Comparison of ENCODE assay signal across 10 mouse cellular contexts in the genomic region with DNA sequence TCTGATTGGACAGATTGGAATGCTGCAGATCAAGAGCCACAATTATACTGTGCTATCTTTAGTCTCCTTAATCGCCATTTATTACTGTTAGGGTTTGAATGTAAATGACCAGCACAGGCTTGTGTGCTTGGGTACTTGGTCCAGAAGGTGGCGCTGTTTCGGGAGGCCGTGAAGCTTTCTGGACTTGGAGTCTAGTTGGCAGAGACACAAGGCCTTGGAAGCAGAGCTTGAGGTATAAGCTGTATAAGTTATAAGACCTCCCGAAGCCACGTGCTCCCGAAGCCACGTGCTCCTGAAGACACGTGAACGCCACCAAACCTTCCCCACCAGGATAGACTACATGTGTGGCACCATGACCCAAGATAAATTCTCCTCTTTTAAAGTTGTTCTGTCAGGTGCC. TPM values are rescaled to one million over a fixed set of nuclear protein-coding genes. Genes with fewer than 3 reads are reported as not detected.
A peak's percentile ranks its signal among the peaks of the same experiment; 100 is the strongest.
DNase-seq lines count a peak whose midpoint lies in the region; ATAC-seq and TF ChIP-seq lines count a peak whose summit lies in the region.
"Had no signal": no experiment of that assay in that cellular context is flagged by ENCODE, and none has a peak within 500 bp of the region (broad histone marks: within the 10 kb centered on the region; RNA-seq: fewer than 3 reads in every experiment).

No protein-coding gene starts in this region.

- no peaks in the 10 kb centered on the region for H3K4me1 ChIP-seq in heart, embryonic 11.5 days (ENCODE audit: control insufficient read depth, insufficient read depth, low read length)
- no peaks in the 10 kb centered on the region for H3K4me1 ChIP-seq in lung, embryonic 14.5 days (ENCODE audit: insufficient read depth)
- H3K4me1 ChIP-seq: hindbrain, embryonic 15.5 days had no signal

- no peak overlapping the region for H3K4me3 ChIP-seq in heart, embryonic 11.5 days (ENCODE audit: low read depth, low read length)
- H3K4me3 ChIP-seq in lung, embryonic 14.5 days (ENCODE audit: low read depth, low read length), result no peak overlapping the region
- H3K4me3 ChIP-seq: hindbrain, embryonic 15.5 days; myocyte had no signal

- H3K9me3 ChIP-seq in heart, embryonic 11.5 days (replicated peaks; ENCODE audit: control insufficient read depth, low read length), result no peaks in the 10 kb centered on the region
- no peaks in the 10 kb centered on the region for H3K9me3 ChIP-seq in lung, embryonic 14.5 days (ENCODE audit: low read depth, low read length)
- H3K9me3 ChIP-seq: hindbrain, embryonic 15.5 days had no signal

- H3K27me3 ChIP-seq in heart, embryonic 11.5 days (ENCODE audit: control insufficient read depth, insufficient read depth, low read length), result peaks cover 21% of the 10 kb centered on the region
- H3K27me3 ChIP-seq in lung, embryonic 14.5 days (ENCODE audit: insufficient read depth, low read length), result peaks cover 11% of the 10 kb centered on the region

- ATAC-seq in heart, embryonic 11.5 days (replicated peaks; ENCODE audit: insufficient number of reproducible peaks, low FRiP score, low TSS enrichment), result no peak
- no peak for ATAC-seq in lung, embryonic 14.5 days (ENCODE audit: insufficient read depth)

- DNase-seq in heart, adult 18-20 months, result peak; percentile 55 to 75
- DNase-seq in urinary bladder, postnatal 14 days (ENCODE audit: low spot score), result peak; percentile 67
- no peak for DNase-seq in urinary bladder, adult 18-20 months (ENCODE audit: low spot score in 2 of 2)
- DNase-seq in cerebellum, postnatal 10 days, result peak; percentile 83 to 88
- DNase-seq in kidney, adult 9 months, result peak; percentile 54
- DNase-seq in lung, embryonic 14.5 days, result peak; percentile 68
- peak; percentile 38 for DNase-seq in testis, postnatal 14 days (ENCODE audit: low spot score)

- WGBS in heart, embryonic 11.5 days (ENCODE audit: insufficient replicate concordance), result 42% methylated on average over 10 of the region's 10 CpGs
- 42% methylated on average over 10 of the region's 10 CpGs for WGBS in lung, embryonic 14.5 days

- H3K36me3 ChIP-seq in heart, embryonic 11.5 days (ENCODE audit: control insufficient read depth, insufficient read depth, low read length), result no peaks in the 10 kb centered on the region
- H3K36me3 ChIP-seq in lung, embryonic 14.5 days (ENCODE audit: insufficient read depth), result no peaks in the 10 kb centered on the region
- H3K36me3 ChIP-seq: hindbrain, embryonic 15.5 days had no signal

- no peak overlapping the region for H3K27ac ChIP-seq in heart, embryonic 11.5 days (ENCODE audit: low read depth, low read length)
- H3K27ac ChIP-seq in lung, embryonic 14.5 days (ENCODE audit: low read depth), result no peak overlapping the region
- H3K27ac ChIP-seq: hindbrain, embryonic 15.5 days had no signal

- H3K9ac ChIP-seq in heart, embryonic 11.5 days (ENCODE audit: low read depth, low read length), result no peak overlapping the region
- no peak overlapping the region for H3K9ac ChIP-seq in lung, embryonic 14.5 days
- H3K9ac ChIP-seq: hindbrain, embryonic 15.5 days had no signal

- no peak overlapping the region for H3K4me2 ChIP-seq in heart, embryonic 11.5 days
- no peak overlapping the region for H3K4me2 ChIP-seq in lung, embryonic 14.5 days
- H3K4me2 ChIP-seq: hindbrain, embryonic 15.5 days had no signal

- peak; percentile 69 for TF ChIP-seq CTCF in lung, embryonic 14.5 days (IDR thresholded peaks at IDR 0.05; ENCODE audit: low read depth)

RNA-seq across cellular contexts. Expression of gene Cited4, which starts 26.3 kb away (rescaled TPM):
- total RNA-seq in heart, adult 18-20 months (2021), result 10 to 100 TPM; 35.6 to 51.5 TPM
- 37.5 and 44.9 TPM in 2 replicates for polyA plus RNA-seq in heart, embryonic 11.5 days (2014; fragmentation: Nextera tagmentation; extraction: Ambion mirVana)
- 1.6 and 2.3 TPM in 2 replicates for polyA plus RNA-seq in lung, embryonic 14.5 days (2014; fragmentation: Nextera tagmentation; extraction: Ambion mirVana)
- polyA plus RNA-seq: myocyte had no signal

RNA-seq across cellular contexts. Expression of gene Kcnq4, which starts 55.7 kb away (rescaled TPM):
- 1 to 10 TPM; 1.5 to 1.9 TPM for total RNA-seq in heart, adult 18-20 months (2021)
- polyA plus RNA-seq in heart, embryonic 11.5 days (2014; fragmentation: Nextera tagmentation; extraction: Ambion mirVana), result 0.99 and 1.0 TPM in 2 replicates
- polyA plus RNA-seq in lung, embryonic 14.5 days (2014; fragmentation: Nextera tagmentation; extraction: Ambion mirVana), result 3.7 and 4.5 TPM in 2 replicates

Comparison
In these comparisons a context has a peak if more than half of its experiments do, and no peak if none do; other contexts are left out.
1. DNase-seq: peak in heart, adult 18-20 months (2 of 2), urinary bladder, postnatal 14 days (single experiment), cerebellum, postnatal 10 days (2 of 2), kidney, adult 9 months (single experiment), lung, embryonic 14.5 days (single experiment) and testis, postnatal 14 days (single experiment); none in urinary bladder, adult 18-20 months (0 of 2).
2. RNA of gene Cited4, which starts 26.3 kb away (polyA plus RNA-seq): 37.5 to 44.9 TPM in heart, embryonic 11.5 days; 1.6 to 2.3 TPM in lung, embryonic 14.5 days; every median in the first group is over 10 times any median in the second.